Mouse (Mus musculus): ENCODE measurements around the gene Jade1. TPM values are rescaled to one million over a fixed set of nuclear protein-coding genes. Genes with fewer than 3 reads are reported as not detected.

The Jade1 gene
- polyA plus RNA-seq, 1 experiment from 2014 or later: 18.9 TPM

Other genes with a start within 250 kb of the Jade1 start
- 24.7 and 25.7 TPM in 2 replicates for gene Sclt1, start 186.8 kb downstream of the Jade1 start, polyA plus RNA-seq (2015; fragmentation: Nextera tagmentation; extraction: Ambion mirVana)
- gene D3Ertd751e, start 186.9 kb downstream of the Jade1 start, polyA plus RNA-seq (2015; fragmentation: Nextera tagmentation; extraction: Ambion mirVana): 15.8 and 20.1 TPM in 2 replicates

Data from forebrain, embryonic 13.5 days (tissue).